Mouse (Mus musculus): ENCODE measurements at regions not wholly inside any gene's neighbourhood (a gene's known extent, or its start where the extent isn't known, plus 50 kb on each side); places are given as distances from the start of the nearest gene placed in this dataset.

DNA sequence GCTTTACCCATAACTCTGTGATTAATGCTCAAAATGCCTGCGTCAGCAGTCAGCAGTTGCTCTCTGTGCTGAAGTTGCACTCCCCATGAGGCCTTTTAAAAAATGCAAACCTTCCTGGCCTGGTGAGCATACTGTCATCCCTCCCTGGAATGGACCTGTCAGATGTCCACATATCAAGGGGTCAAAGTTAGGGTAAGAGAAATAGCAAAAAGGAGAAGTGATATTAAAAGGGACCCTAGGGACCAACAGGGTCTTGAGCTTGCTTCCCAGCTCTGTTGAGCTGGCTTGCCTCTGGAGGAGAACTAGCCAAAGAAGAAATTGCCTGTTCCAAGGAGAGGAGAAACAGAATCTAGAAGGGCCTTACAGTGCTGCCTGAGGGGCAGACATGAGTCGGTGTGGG lies 293.3 kb upstream of the Nrp1 start:
- 75% methylated on average over 2 of the region's 2 CpGs for WGBS
- no peak overlapping the region for H3K9ac ChIP-seq (ENCODE audit: low read length)
- no peaks in the 10 kb centered on the region for H3K36me3 ChIP-seq (ENCODE audit: control insufficient read depth, insufficient read depth, low read length)
- H3K4me1 ChIP-seq (replicated peaks; ENCODE audit: control insufficient read depth, insufficient read depth, low read length), result no peaks in the 10 kb centered on the region
- H3K27me3 ChIP-seq (replicated peaks; ENCODE audit: control insufficient read depth, insufficient read depth, low read length), result no peaks in the 10 kb centered on the region
- no peak overlapping the region for H3K27ac ChIP-seq (ENCODE audit: low read depth)
- ATAC-seq (replicated peaks; ENCODE audit: low FRiP score, low TSS enrichment, low read depth) (no peak), DNase-seq (ENCODE audit: low spot score) (no peak)
- no peak overlapping the region for H3K4me3 ChIP-seq (ENCODE audit: low read depth, low read length)
- no peaks in the 10 kb centered on the region for H3K9me3 ChIP-seq (ENCODE audit: control insufficient read depth, low read length)
- no peak overlapping the region for H3K4me2 ChIP-seq (ENCODE audit: low read length)

DNA sequence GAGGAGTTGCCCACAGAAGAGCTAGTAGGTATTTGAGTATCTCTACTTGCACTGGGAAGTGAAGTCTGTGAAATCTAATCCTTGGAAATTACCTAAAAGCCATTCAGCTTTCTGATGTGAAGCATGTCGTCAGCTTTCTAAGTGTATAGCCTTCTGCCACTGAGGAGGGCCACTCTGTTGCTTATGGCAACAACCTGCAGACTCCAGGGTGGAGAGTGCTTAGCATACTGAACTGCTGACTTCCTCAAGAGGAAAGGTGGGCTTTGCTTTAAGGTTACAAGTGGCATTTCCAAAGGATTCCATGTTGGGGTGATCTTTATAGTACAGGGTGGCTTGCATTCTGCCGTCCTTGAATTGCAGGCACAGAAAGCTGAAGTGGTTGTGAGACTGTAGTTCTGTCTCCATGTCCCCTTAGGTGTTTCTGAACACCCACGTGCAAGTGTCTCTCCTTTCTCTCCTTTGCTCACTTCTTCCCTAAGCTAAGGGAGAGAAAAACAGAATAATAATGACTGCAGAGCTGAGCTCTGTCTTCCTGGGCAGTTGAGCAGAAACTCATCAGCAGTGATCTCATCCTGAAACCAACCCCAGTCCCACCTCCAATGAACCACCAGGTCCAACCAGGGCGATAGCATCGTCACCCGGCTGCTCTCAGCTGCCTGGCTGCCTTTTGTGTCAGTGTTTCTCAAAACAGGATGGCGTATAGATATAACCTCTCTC lies 292.3 kb upstream of the Nrp1 start:
- DNase-seq (ENCODE audit: low spot score) (no peak), ATAC-seq (replicated peaks; ENCODE audit: low FRiP score, low TSS enrichment, low read depth) (no peak)
- Histone ChIP-seq H3K27me3 (replicated peaks; ENCODE audit: control insufficient read depth, insufficient read depth, low read length) (no peaks in the 10 kb centered on the region), H3K36me3 (ENCODE audit: control insufficient read depth, insufficient read depth, low read length) (no peaks in the 10 kb centered on the region), H3K27ac (ENCODE audit: low read depth) (no peak overlapping the region), H3K9ac (ENCODE audit: low read length) (no peak overlapping the region), H3K9me3 (ENCODE audit: control insufficient read depth, low read length) (no peaks in the 10 kb centered on the region), H3K4me2 (ENCODE audit: low read length) (no peak overlapping the region), H3K4me3 (ENCODE audit: low read depth, low read length) (no peak overlapping the region), H3K4me1 (replicated peaks; ENCODE audit: control insufficient read depth, insufficient read depth, low read length) (no peaks in the 10 kb centered on the region)
- 77% methylated on average over 7 of the region's 7 CpGs for WGBS

- no peak overlapping the region for H3K4me2 ChIP-seq (ENCODE audit: low read length)
- no peak overlapping the region for H3K27ac ChIP-seq (ENCODE audit: low read depth)
- ATAC-seq (replicated peaks; ENCODE audit: low FRiP score, low TSS enrichment, low read depth), result no peak
- no peaks in the 10 kb centered on the region for H3K27me3 ChIP-seq (replicated peaks; ENCODE audit: control insufficient read depth, insufficient read depth, low read length)
- 69% methylated on average over 2 of the region's 2 CpGs for WGBS
- no peak overlapping the region for H3K9ac ChIP-seq (ENCODE audit: low read length)
- H3K36me3 ChIP-seq (ENCODE audit: control insufficient read depth, insufficient read depth, low read length), result no peaks in the 10 kb centered on the region
- DNase-seq (ENCODE audit: low spot score), result no peak
- H3K4me1 ChIP-seq (replicated peaks; ENCODE audit: control insufficient read depth, insufficient read depth, low read length), result no peaks in the 10 kb centered on the region
- no peaks in the 10 kb centered on the region for H3K9me3 ChIP-seq (ENCODE audit: control insufficient read depth, low read length)
- no peak overlapping the region for H3K4me3 ChIP-seq (ENCODE audit: low read depth, low read length)
Observed at GRCm38 (mm10) chr8:128069749-128070148, 288.7 kb upstream of the Nrp1 start.

DNA sequence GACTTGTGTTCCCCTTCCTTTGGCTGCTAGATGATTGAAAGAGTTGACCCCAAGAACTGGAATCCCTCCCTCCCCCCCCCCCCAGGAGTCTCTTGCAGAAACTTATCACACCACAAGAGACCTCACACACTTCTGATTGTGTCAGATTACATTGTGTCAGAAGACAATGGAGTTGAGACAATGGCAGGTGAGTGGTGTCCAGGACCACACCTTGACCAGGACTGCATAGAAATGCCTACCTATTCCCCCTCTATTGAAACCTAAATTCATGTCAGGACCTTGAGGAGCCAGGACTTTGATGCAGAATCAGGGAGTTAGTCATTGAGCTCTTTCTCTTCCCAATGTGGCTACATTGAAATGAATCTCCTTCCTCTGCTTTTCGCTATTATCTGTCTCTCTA lies 282.8 kb upstream of the Nrp1 start:
- ATAC-seq (replicated peaks; ENCODE audit: low FRiP score, low TSS enrichment, low read depth) (no peak), DNase-seq (ENCODE audit: low spot score) (no peak)
- no peaks in the 10 kb centered on the region for H3K36me3 ChIP-seq (ENCODE audit: control insufficient read depth, insufficient read depth, low read length)
- no peak overlapping the region for H3K4me3 ChIP-seq (ENCODE audit: low read depth, low read length)
- H3K9me3 ChIP-seq (ENCODE audit: control insufficient read depth, low read length), result no peaks in the 10 kb centered on the region
- H3K27me3 ChIP-seq (replicated peaks; ENCODE audit: control insufficient read depth, insufficient read depth, low read length), result no peaks in the 10 kb centered on the region
- WGBS, result 85% methylated on average over 1 of the region's 1 CpGs
- no peaks in the 10 kb centered on the region for H3K4me1 ChIP-seq (replicated peaks; ENCODE audit: control insufficient read depth, insufficient read depth, low read length)
- H3K4me2 ChIP-seq (ENCODE audit: low read length), result no peak overlapping the region
- no peak overlapping the region for H3K9ac ChIP-seq (ENCODE audit: low read length)
- no peak overlapping the region for H3K27ac ChIP-seq (ENCODE audit: low read depth)

- H3K4me1 ChIP-seq (replicated peaks; ENCODE audit: control insufficient read depth, insufficient read depth, low read length), result no peaks in the 10 kb centered on the region
- no peak overlapping the region for H3K4me3 ChIP-seq (ENCODE audit: low read depth, low read length)
- no peak overlapping the region for H3K4me2 ChIP-seq (ENCODE audit: low read length)
- H3K27me3 ChIP-seq (replicated peaks; ENCODE audit: control insufficient read depth, insufficient read depth, low read length), result no peaks in the 10 kb centered on the region
- no peak overlapping the region for H3K9ac ChIP-seq (ENCODE audit: low read length)
- no peaks in the 10 kb centered on the region for H3K36me3 ChIP-seq (ENCODE audit: control insufficient read depth, insufficient read depth, low read length)
- whole genome bisulfite sequencing, result 92% methylated on average over 4 of the region's 4 CpGs
- H3K9me3 ChIP-seq (ENCODE audit: control insufficient read depth, low read length), result no peaks in the 10 kb centered on the region
- ATAC-seq (replicated peaks; ENCODE audit: low FRiP score, low TSS enrichment, low read depth), result no peak
- no peak for DNase-seq (ENCODE audit: low spot score)
- no peak overlapping the region for H3K27ac ChIP-seq (ENCODE audit: low read depth)
Observed at GRCm38 (mm10) chr8:128076226-128076625, 282.2 kb upstream of the Nrp1 start.

DNA sequence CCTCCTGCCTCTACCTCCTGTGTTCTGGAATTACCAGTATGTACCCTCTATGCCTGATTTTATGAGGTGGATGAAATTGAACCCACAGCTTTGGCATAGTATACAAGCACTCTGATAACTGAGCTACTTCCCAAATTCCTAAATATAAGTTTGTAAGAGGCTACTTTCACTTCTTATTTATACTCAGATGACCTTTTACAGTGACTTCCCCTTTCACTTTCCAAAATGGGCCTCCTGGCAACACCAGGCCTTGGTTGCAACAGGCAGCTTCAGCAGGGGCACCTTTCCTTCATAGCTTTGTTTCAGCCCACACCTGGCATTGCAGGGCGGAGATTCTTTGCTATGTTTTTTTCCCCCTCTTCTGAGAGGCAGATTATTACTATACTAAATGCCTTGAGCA lies 279.7 kb upstream of the Nrp1 start:
- 80% methylated on average over 1 of the region's 1 CpGs for WGBS
- no peak for ATAC-seq (replicated peaks; ENCODE audit: low FRiP score, low TSS enrichment, low read depth)
- H3K9ac ChIP-seq (ENCODE audit: low read length), result no peak overlapping the region
- no peak overlapping the region for H3K27ac ChIP-seq (ENCODE audit: low read depth)
- no peak overlapping the region for H3K4me2 ChIP-seq (ENCODE audit: low read length)
- no peaks in the 10 kb centered on the region for H3K36me3 ChIP-seq (ENCODE audit: control insufficient read depth, insufficient read depth, low read length)
- no peaks in the 10 kb centered on the region for H3K4me1 ChIP-seq (replicated peaks; ENCODE audit: control insufficient read depth, insufficient read depth, low read length)
- H3K4me3 ChIP-seq (ENCODE audit: low read depth, low read length), result no peak overlapping the region
- DNase-seq (ENCODE audit: low spot score), result no peak
- H3K9me3 ChIP-seq (ENCODE audit: control insufficient read depth, low read length), result no peaks in the 10 kb centered on the region
- H3K27me3 ChIP-seq (replicated peaks; ENCODE audit: control insufficient read depth, insufficient read depth, low read length), result no peaks in the 10 kb centered on the region

DNA sequence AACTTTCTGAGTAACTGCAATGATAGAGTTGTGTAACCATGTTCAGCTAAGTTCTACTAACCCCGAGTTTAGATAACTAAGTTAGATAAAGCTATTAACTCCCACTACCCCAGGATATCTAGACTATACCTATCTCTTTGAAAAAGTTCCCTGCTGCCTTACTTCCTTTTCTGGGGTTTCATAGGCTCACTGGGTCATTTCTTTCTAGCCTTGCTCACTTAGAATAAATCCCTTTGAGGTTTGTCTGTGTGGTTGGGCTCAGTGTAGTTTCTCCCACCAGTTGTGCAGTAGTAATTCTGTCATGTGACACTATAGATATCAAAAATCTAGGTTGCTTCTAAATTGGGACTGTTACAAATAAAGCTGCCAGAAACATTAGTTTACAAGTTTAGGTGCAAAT lies 272.6 kb upstream of the Nrp1 start:
- DNase-seq (ENCODE audit: low spot score) (no peak), ATAC-seq (replicated peaks; ENCODE audit: low FRiP score, low TSS enrichment, low read depth) (no peak)
- Histone ChIP-seq H3K4me2 (ENCODE audit: low read length) (no peak overlapping the region), H3K4me3 (ENCODE audit: low read depth, low read length) (no peak overlapping the region), H3K4me1 (replicated peaks; ENCODE audit: control insufficient read depth, insufficient read depth, low read length) (no peaks in the 10 kb centered on the region), H3K36me3 (ENCODE audit: control insufficient read depth, insufficient read depth, low read length) (no peaks in the 10 kb centered on the region), H3K9ac (ENCODE audit: low read length) (no peak overlapping the region), H3K9me3 (ENCODE audit: control insufficient read depth, low read length) (no peaks in the 10 kb centered on the region), H3K27ac (ENCODE audit: low read depth) (no peak overlapping the region), H3K27me3 (replicated peaks; ENCODE audit: control insufficient read depth, insufficient read depth, low read length) (no peaks in the 10 kb centered on the region)
- 66% methylated on average over 1 of the region's 1 CpGs for WGBS

DNA sequence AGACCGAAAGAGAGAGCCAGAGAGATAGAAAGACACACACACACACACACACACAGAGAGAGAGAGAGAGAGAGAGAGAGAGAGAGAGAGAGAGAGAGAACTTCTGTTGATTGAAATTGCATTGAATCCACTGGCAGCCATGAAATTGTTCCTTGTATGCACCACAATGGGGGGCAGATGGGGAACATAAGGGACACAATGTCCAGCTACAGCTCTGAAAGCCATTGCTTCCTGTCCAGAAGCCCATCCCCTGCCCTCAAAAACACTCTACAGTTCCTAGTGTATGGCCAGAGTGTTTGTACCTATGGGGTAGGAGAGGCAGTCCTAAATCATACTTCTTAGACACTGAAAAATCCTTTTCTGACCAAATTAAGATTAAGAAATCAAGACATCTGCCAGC lies 270.9 kb upstream of the Nrp1 start:
- Histone ChIP-seq H3K4me1 (replicated peaks; ENCODE audit: control insufficient read depth, insufficient read depth, low read length) (no peaks in the 10 kb centered on the region), H3K9ac (ENCODE audit: low read length) (no peak overlapping the region), H3K9me3 (ENCODE audit: control insufficient read depth, low read length) (peaks cover 3% of the 10 kb centered on the region; the same call in 1 of the 2 replicates), H3K36me3 (ENCODE audit: control insufficient read depth, insufficient read depth, low read length) (no peaks in the 10 kb centered on the region), H3K27ac (ENCODE audit: low read depth) (no peak overlapping the region), H3K4me3 (ENCODE audit: low read depth, low read length) (no peak overlapping the region), H3K4me2 (ENCODE audit: low read length) (no peak overlapping the region), H3K27me3 (replicated peaks; ENCODE audit: control insufficient read depth, insufficient read depth, low read length) (no peaks in the 10 kb centered on the region)
- ATAC-seq (replicated peaks; ENCODE audit: low FRiP score, low TSS enrichment, low read depth), result no peak
- DNase-seq (ENCODE audit: low spot score), result no peak
- WGBS, result 100% methylated on average over 1 of the region's 1 CpGs

DNA sequence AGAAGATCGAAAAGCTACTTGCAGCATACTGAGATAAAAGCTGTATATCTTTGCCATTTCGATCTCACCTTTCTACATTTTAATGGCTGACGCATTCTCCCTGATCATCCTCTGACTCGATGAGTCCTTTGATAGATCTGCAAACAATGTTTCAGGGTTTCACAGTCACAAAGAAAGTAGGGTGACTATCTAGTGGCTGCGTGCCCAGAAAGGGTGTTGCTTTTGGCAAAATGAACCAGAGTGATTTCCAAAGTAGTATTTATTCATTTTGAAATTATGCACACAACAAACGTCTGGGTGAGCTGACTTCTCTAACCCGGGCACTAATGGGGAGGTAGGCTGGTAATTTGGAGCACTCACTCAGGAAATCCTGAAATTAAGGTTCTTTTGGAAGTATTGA lies 265.6 kb upstream of the Nrp1 start:
- ATAC-seq (replicated peaks; ENCODE audit: low FRiP score, low TSS enrichment, low read depth), result no peak
- no peaks in the 10 kb centered on the region for H3K27me3 ChIP-seq (replicated peaks; ENCODE audit: control insufficient read depth, insufficient read depth, low read length)
- H3K4me3 ChIP-seq (ENCODE audit: low read depth, low read length), result no peak overlapping the region
- H3K4me2 ChIP-seq (ENCODE audit: low read length), result no peak overlapping the region
- H3K36me3 ChIP-seq (ENCODE audit: control insufficient read depth, insufficient read depth, low read length), result no peaks in the 10 kb centered on the region
- no peak overlapping the region for H3K9ac ChIP-seq (ENCODE audit: low read length)
- 85% methylated on average over 7 of the region's 7 CpGs for WGBS
- no peaks in the 10 kb centered on the region for H3K4me1 ChIP-seq (replicated peaks; ENCODE audit: control insufficient read depth, insufficient read depth, low read length)
- DNase-seq (ENCODE audit: low spot score), result no peak
- no peak overlapping the region for H3K27ac ChIP-seq (ENCODE audit: low read depth)
- peaks cover 3% of the 10 kb centered on the region; the same call in 1 of the 2 replicates for H3K9me3 ChIP-seq (ENCODE audit: control insufficient read depth, low read length)
